Mouse (Mus musculus) neural tube, embryonic 11.5 days (tissue): ENCODE measurements around the gene Lmo2. TPM values are rescaled to one million over a fixed set of nuclear protein-coding genes. Genes with fewer than 3 reads are reported as not detected.

Experiments used
- ATAC-seq: fragments of 200-750 bp; cut with Nextera tagmentation; 2 replicates; pipeline ENCODE4 v1.8.0; 2017; ENCODE audit warnings: moderate number of reproducible peaks, mild to moderate bottlenecking, moderate TSS enrichment, moderate library complexity; ENCODE audit not compliant: insufficient read depth, low FRiP score, low TSS enrichment
- DNase-seq: peaks from one replicate; pipeline ENCODE4 v3.0.0-alpha.2; 2015; ENCODE audit warnings: low spot score
- H3K27ac ChIP-seq: fragments of 300-500 bp; sonication (generic); 2 replicates; pipeline ENCODE4 v1.5.1; 2014; ENCODE audit warnings: low read depth, mild to moderate bottlenecking, low read length
- H3K27me3 ChIP-seq: fragments of 300-500 bp; sonication (generic); 2 replicates; pipeline ENCODE4 v1.6.1; 2014; ENCODE audit warnings: mild to moderate bottlenecking, low read length, mixed read lengths; ENCODE audit not compliant: control insufficient read depth, insufficient read depth
- H3K36me3 ChIP-seq: fragments of 300-500 bp; sonication (generic); 2 replicates; pipeline ENCODE4 v1.6.1; 2014; ENCODE audit warnings: mild to moderate bottlenecking, low read length, moderate library complexity, mixed read lengths; ENCODE audit not compliant: control insufficient read depth, insufficient read depth
- H3K4me1 ChIP-seq: fragments of 300-500 bp; sonication (generic); 2 replicates; pipeline ENCODE4 v1.6.1; 2014; ENCODE audit warnings: low read length, mixed read lengths; ENCODE audit not compliant: control insufficient read depth, insufficient read depth
- H3K4me2 ChIP-seq: fragments of 300-500 bp; sonication (generic); 2 replicates; pipeline ENCODE4 v1.6.1; 2014; ENCODE audit warnings: low read depth, mild to moderate bottlenecking, moderate library complexity
- H3K4me3 ChIP-seq: fragments of 300-500 bp; sonication (generic); 2 replicates; pipeline ENCODE4 v1.5.1; 2014; ENCODE audit warnings: low read depth, low read length
- H3K9ac ChIP-seq: fragments of 300-500 bp; sonication (generic); 2 replicates; pipeline ENCODE4 v1.6.1; 2014; ENCODE audit warnings: mild to moderate bottlenecking, low read length
- H3K9me3 ChIP-seq: fragments of 300-500 bp; sonication (generic); 2 replicates; pipeline ENCODE4 v1.6.1; 2016; ENCODE audit warnings: low read length; ENCODE audit not compliant: control insufficient read depth
- WGBS: fragments of 180-500 bp; shearing (Covaris S2); extraction: QIAGEN DNeasy Blood & Tissue Kit; methylation state at CpG from one replicate; pipeline ENCODE4 v1.1.7; 2014; 5-methylcytosine and 5-hydroxymethylcytosine counted together
- polyA plus RNA-seq: library from polyadenylated mRNA; unstranded; fragments of >200 nt; fragmentation: Nextera tagmentation; extraction: Ambion mirVana; gene quantifications from 2 replicates; pipeline ENCODE4 v1.2.1, GENCODE M21; 2014

Gene Lmo2
- 27.7 and 30.7 TPM in 2 replicates for polyA plus RNA-seq

DNA sequence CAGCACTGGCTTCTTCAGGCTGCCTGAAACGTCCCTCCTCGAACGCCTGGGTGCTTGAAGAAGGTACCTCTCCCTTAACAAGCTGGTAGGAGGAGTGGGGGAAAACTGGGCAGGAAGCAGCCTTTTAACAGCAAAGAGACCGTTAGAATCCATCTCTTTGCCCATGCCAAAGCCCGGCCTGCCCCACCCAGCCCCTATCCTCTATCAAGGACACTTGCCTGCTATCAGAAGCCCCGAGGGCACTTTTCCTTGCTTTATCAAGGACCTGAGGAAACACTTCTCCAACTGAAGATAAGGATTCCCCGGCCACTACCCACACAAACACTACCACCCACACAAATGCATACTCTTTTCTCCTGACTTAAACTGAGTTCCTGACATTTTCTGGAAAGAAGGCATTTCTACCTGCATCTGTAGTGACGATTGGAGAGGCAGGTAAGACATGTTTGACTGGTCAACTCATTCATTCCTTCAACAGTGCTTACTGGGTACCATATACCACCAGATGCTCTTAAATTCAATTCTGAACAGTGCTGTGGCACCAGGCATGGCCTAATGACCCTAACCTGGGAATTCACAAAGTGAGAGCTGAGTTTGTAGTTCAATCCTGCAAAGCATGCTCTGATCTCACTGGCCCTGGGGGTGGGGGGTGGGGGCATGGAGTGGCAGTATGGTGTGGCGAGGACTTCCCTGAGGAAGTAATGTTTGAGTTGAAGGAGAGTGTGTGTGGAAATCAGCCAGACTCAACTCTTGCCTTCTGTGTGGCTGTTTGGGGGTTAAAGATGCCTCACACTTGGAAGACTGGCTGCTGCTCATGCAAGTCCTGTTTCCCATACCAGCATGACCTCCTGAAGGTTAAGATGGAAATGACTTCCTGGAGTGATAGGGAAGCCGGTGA lies at the start of gene Lmo2:
Lmo2 (plus strand) TSS at position 338 of the 898 bp plus-strand sequence.
- Histone ChIP-seq H3K4me1 (no peaks in the 10 kb centered on the region), H3K4me3 (no peak within 1 kb of the TSS), H3K36me3 (no peaks in the 10 kb centered on the region), H3K4me2 (no peak within 1 kb of the TSS), H3K27me3 (no peaks in the 10 kb centered on the region), H3K9me3 (no peaks in the 10 kb centered on the region), H3K27ac (no peak within 1 kb of the TSS), H3K9ac (no peak within 1 kb of the TSS)
- ATAC-seq (no peak), DNase-seq (no peak)
- 63% methylated on average over 10 of the region's 10 CpGs for WGBS

- no peak overlapping the region for H3K9ac ChIP-seq
- no peaks in the 10 kb centered on the region for H3K36me3 ChIP-seq
- no peak for DNase-seq
- 85% methylated on average over 5 of the region's 5 CpGs for WGBS
- no peaks in the 10 kb centered on the region for H3K9me3 ChIP-seq
- H3K27me3 ChIP-seq: no peaks in the 10 kb centered on the region
- H3K4me3 ChIP-seq: no peak overlapping the region
- H3K4me1 ChIP-seq: no peaks in the 10 kb centered on the region
- no peak overlapping the region for H3K27ac ChIP-seq
- H3K4me2 ChIP-seq: no peak overlapping the region
- ATAC-seq: no peak
These were observed 47.2 kb upstream of the Lmo2 start for GRCm38 (mm10) chr2:103910601-103911000.

DNA sequence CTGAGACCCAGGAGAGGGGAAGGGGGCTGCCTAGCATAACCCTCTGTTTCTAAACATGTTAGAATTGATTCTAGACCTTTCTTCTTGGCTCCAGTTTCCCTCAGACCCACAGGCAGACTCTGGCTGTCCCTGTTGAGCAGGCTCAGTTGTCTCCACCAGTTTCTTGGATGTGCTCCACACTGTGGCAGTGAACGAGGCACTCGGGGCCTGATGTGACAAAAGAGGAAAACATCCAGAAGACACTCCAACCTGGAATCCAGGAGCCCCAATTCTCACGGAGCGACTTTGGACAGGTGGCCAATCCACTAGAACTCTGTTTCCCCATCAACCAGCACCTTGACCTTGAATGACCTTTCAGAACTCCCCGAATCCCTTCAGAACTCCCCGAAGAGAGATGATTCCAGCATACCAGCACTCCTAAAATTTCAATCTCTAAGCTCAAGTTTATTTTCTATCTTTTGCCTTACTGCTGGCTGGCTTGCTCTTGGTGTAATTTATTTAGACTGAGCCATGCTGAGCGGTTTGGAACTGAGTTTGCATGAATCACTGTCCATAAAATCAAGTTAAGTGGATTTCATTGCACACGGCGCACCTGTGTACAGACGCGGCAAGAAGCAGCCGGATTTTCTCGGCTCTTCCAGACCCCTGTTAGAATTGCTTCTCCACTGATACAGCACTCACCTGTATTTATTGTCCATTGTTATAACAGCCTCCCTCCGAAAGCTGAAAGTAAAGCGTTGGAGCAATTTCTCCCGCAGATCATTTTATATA lies 45.1 kb upstream of the Lmo2 start:
- no peaks in the 10 kb centered on the region for H3K4me1 ChIP-seq
- WGBS: 91% methylated on average over 16 of the region's 16 CpGs
- H3K36me3 ChIP-seq: no peaks in the 10 kb centered on the region
- no peak for ATAC-seq
- no peak for DNase-seq
- H3K27ac ChIP-seq: no peak overlapping the region
- H3K4me2 ChIP-seq: no peak overlapping the region
- no peaks in the 10 kb centered on the region for H3K27me3 ChIP-seq
- H3K4me3 ChIP-seq: no peak overlapping the region
- no peaks in the 10 kb centered on the region for H3K9me3 ChIP-seq
- H3K9ac ChIP-seq: no peak overlapping the region

GRCm38 (mm10) chr2:103913252-103913650 lies 44.5 kb upstream of the Lmo2 start:
- WGBS: 87% methylated on average over 6 of the region's 6 CpGs
- DNase-seq (no peak), ATAC-seq (no peak)
- Histone ChIP-seq H3K27me3 (no peaks in the 10 kb centered on the region), H3K4me2 (no peak overlapping the region), H3K4me3 (no peak overlapping the region), H3K27ac (no peak overlapping the region), H3K36me3 (no peaks in the 10 kb centered on the region), H3K9ac (no peak overlapping the region), H3K4me1 (no peaks in the 10 kb centered on the region), H3K9me3 (no peaks in the 10 kb centered on the region)

DNA sequence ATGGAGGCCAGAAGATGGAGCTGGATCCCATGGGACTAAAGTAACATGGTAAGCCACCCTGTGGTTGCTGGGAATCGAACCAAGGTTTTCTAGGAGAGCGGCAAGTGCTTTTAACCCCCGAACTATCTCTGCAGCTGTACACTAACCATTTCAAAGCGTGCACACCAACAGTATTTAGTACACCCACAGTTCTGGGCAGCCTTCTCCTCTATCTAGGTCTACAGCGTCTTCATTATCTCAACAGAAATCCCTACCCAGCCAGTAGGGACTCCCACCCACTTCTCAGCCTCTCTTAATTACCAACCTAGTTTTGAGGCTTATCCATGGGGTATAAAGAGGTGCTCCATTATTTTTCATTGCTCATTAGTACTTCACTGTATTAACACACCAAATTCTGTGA lies 41.7 kb upstream of the Lmo2 start:
- DNase-seq (no peak), ATAC-seq (no peak)
- Histone ChIP-seq H3K36me3 (no peaks in the 10 kb centered on the region), H3K4me1 (no peaks in the 10 kb centered on the region), H3K9ac (no peak overlapping the region), H3K27me3 (no peaks in the 10 kb centered on the region), H3K27ac (no peak overlapping the region), H3K9me3 (no peaks in the 10 kb centered on the region), H3K4me2 (no peak overlapping the region), H3K4me3 (no peak overlapping the region)
- 89% methylated on average over 5 of the region's 5 CpGs for WGBS

DNA sequence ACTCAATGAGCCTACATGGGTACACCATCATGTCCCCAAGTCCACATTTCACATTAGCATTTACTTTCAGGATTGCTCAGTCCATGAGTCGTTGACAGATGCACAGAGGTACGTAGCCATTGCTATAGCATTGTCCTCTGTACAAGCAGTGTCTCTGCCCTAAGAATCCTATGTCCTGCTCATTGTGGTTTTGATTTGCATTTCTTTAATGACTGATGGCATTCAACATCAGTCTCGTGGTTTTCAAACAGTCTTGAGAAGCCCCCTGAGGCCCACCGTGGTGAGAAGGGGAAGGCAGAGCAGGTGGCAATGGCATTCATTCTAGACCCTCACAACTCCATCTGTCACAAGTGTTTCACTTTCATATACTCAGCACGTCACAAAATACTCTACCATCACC lies 40.4 kb upstream of the Lmo2 start:
- no peaks in the 10 kb centered on the region for H3K4me1 ChIP-seq
- no peak for ATAC-seq
- no peaks in the 10 kb centered on the region for H3K36me3 ChIP-seq
- DNase-seq: no peak
- no peak overlapping the region for H3K27ac ChIP-seq
- H3K4me2 ChIP-seq: no peak overlapping the region
- WGBS: 85% methylated on average over 5 of the region's 5 CpGs
- no peaks in the 10 kb centered on the region for H3K9me3 ChIP-seq
- no peak overlapping the region for H3K4me3 ChIP-seq
- H3K27me3 ChIP-seq: no peaks in the 10 kb centered on the region
- no peak overlapping the region for H3K9ac ChIP-seq

- ATAC-seq: no peak
- no peaks in the 10 kb centered on the region for H3K9me3 ChIP-seq
- 89% methylated on average over 2 of the region's 2 CpGs for WGBS
These were observed 39.4 kb upstream of the Lmo2 start for GRCm38 (mm10) chr2:103918375-103918774.

GRCm38 (mm10) chr2:103919488-103919887 lies 38.3 kb upstream of the Lmo2 start:
- no peak overlapping the region for H3K9ac ChIP-seq
- H3K9me3 ChIP-seq: no peaks in the 10 kb centered on the region
- H3K27me3 ChIP-seq: no peaks in the 10 kb centered on the region
- no peak overlapping the region for H3K4me2 ChIP-seq
- no peaks in the 10 kb centered on the region for H3K4me1 ChIP-seq
- DNase-seq (no peak), ATAC-seq (no peak)
- 83% methylated on average over 6 of the region's 6 CpGs for WGBS
- no peak overlapping the region for H3K27ac ChIP-seq
- H3K36me3 ChIP-seq: no peaks in the 10 kb centered on the region
- H3K4me3 ChIP-seq: no peak overlapping the region

More at GRCm38 (mm10) chr2:103918375-103918774, 39.4 kb upstream of the Lmo2 start:
- Histone ChIP-seq H3K4me3 (no peak overlapping the region), H3K36me3 (no peaks in the 10 kb centered on the region), H3K4me2 (no peak overlapping the region), H3K9ac (no peak overlapping the region), H3K27me3 (no peaks in the 10 kb centered on the region), H3K4me1 (no peaks in the 10 kb centered on the region), H3K27ac (no peak overlapping the region)
- no peak for DNase-seq
